Mouse (Mus musculus) embryonic facial prominence, embryonic 11.5 days (tissue): ENCODE data around the gene Taf10. TPM values are rescaled to one million over a fixed set of nuclear protein-coding genes. Genes with fewer than 3 reads are reported as not detected.

Experiments used
- ATAC-seq: fragments of 200-750 bp; cut with Nextera tagmentation; replicated peaks from 2 replicates; pipeline ENCODE4 v1.8.0; 2017; ENCODE audit warnings: low read depth; ENCODE audit not compliant: insufficient number of reproducible peaks, low FRiP score, low TSS enrichment
- DNase-seq: peaks from one replicate; pipeline ENCODE4 v3.0.0-alpha.2; 2015; ENCODE audit warnings: low spot score
- H3K27ac ChIP-seq: fragments of 300-500 bp; sonication (generic); replicated peaks from 2 replicates; pipeline ENCODE4 v1.5.1; 2014; ENCODE audit warnings: mild to moderate bottlenecking, low read depth, low read length, control low read depth
- H3K27me3 ChIP-seq: fragments of 300-500 bp; sonication (generic); 2 replicates; pipeline ENCODE4 v1.6.1; 2014; ENCODE audit warnings: mild to moderate bottlenecking, low read length, moderate library complexity, mixed read lengths; ENCODE audit not compliant: control insufficient read depth, insufficient read depth
- H3K36me3 ChIP-seq: fragments of 300-500 bp; sonication (generic); replicated peaks from 2 replicates; pipeline ENCODE4 v1.6.1; 2014; ENCODE audit warnings: low read depth, mild to moderate bottlenecking, low read length, moderate library complexity, mixed read lengths; ENCODE audit not compliant: control insufficient read depth, insufficient read depth
- H3K4me1 ChIP-seq: fragments of 300-500 bp; sonication (generic); 2 replicates; pipeline ENCODE4 v1.6.1; 2014; ENCODE audit warnings: low read length, mixed read lengths; ENCODE audit not compliant: control insufficient read depth, insufficient read depth
- H3K4me2 ChIP-seq: fragments of 300-500 bp; sonication (generic); 2 replicates; pipeline ENCODE4 v1.6.1; 2014; ENCODE audit warnings: low read depth, mild to moderate bottlenecking, control low read depth, low read length, moderate library complexity
- H3K4me3 ChIP-seq: fragments of 300-500 bp; sonication (generic); 2 replicates; pipeline ENCODE4 v1.5.1; 2014; ENCODE audit warnings: low read depth, low read length, control low read depth
- H3K9ac ChIP-seq: fragments of 300-500 bp; sonication (generic); replicated peaks from 2 replicates; pipeline ENCODE4 v1.6.1; 2014; ENCODE audit warnings: mild to moderate bottlenecking, control low read depth, low read length
- H3K9me3 ChIP-seq: fragments of 300-500 bp; sonication (generic); replicated peaks from 2 replicates; pipeline ENCODE4 v1.6.1; 2016; ENCODE audit warnings: mild to moderate bottlenecking, low read length, inconsistent platforms, mixed read lengths; ENCODE audit not compliant: control insufficient read depth
- WGBS: fragments of 180-500 bp; shearing (Covaris S2); extraction: QIAGEN DNeasy Blood & Tissue Kit; methylation state at CpG from one replicate; pipeline ENCODE4 v1.1.7; 2014; 5-methylcytosine and 5-hydroxymethylcytosine counted together
- polyA plus RNA-seq: library from polyadenylated mRNA; unstranded; fragments of >200 nt; fragmentation: Nextera tagmentation; extraction: Ambion mirVana; gene quantifications from 2 replicates; pipeline ENCODE4 v1.2.1, GENCODE M21; 2014

Taf10 gene
- polyA plus RNA-seq, 1 experiment from 2014 or later, result 168 TPM

DNA sequence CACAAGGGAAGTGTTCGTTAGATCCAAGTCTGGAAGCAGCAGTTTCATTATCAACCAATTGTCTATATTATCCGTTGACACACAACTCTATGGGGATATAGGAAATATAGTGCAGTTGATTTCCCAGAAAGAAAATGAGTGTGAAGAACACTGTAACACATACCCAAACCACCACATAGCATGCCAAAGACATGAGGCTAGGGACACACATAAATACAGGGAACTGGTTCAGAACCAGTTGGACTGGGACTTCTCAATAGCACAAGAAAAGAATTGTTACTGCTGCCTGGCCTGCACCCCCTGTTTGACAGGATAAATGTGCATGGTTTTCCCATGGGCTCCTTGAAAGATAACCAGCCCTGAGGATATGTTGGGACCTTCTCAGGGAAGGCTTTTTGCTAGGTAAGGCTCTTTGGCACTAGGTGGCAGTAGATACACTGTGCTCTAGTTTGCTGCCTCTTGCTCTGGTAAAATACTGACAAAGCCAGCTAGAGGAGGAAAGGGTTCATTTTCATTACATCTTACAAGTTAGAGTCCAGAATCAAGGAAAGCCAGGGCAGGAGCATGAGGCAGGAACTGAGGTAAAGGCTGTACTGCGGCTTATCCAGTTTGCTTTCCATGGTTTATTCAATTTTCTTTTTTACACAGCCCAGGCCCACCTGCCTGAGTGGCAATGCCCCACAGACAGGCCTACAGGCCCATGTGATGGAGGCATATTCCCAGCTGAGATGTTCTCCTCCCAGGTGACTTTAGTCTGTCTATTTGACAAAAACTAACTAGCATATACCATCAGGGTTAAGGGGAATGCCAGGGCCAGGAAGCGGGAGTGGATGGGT, 17.8 kb downstream of the Taf10 start:
- H3K4me2 ChIP-seq, result no peak overlapping the region
- no peaks in the 10 kb centered on the region for H3K36me3 ChIP-seq
- no peak overlapping the region for H3K27ac ChIP-seq
- H3K9me3 ChIP-seq, result no peaks in the 10 kb centered on the region
- 77% methylated on average over 4 of the region's 4 CpGs for WGBS
- DNase-seq, result peak; percentile 78
- no peak overlapping the region for H3K4me3 ChIP-seq
- no peaks in the 10 kb centered on the region for H3K27me3 ChIP-seq
- no peaks in the 10 kb centered on the region for H3K4me1 ChIP-seq
- peak; percentile 60; the same call in 1 of the 2 replicates for ATAC-seq
- H3K9ac ChIP-seq, result no peak overlapping the region

DNA sequence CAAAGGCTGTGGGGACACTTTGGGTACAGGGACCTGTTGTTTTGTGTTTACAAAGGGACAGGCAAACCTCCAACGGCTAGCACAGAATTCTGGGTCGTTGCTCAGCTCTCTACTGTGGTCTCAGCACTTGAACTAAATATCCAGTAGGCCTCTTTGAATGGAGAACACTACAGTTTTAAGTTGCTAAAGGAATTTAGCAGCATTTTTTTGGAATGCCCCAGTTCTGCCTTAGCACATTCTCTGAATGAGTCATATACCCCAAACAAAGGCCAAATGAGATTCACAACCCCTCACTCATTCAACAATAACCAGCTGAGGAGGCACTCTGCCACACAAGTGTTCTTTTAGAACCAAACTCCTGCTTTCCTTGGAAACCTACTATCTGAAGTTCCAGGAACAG, 22.2 kb downstream of the Taf10 start:
- no peak overlapping the region for H3K4me2 ChIP-seq
- H3K27ac ChIP-seq, result no peak overlapping the region
- no peaks in the 10 kb centered on the region for H3K4me1 ChIP-seq
- 79% methylated on average over 2 of the region's 2 CpGs for WGBS
- DNase-seq, result no peak
- no peaks in the 10 kb centered on the region for H3K9me3 ChIP-seq
- H3K36me3 ChIP-seq, result no peaks in the 10 kb centered on the region
- H3K9ac ChIP-seq, result no peak overlapping the region
- no peak overlapping the region for H3K4me3 ChIP-seq
- no peaks in the 10 kb centered on the region for H3K27me3 ChIP-seq
- no peak for ATAC-seq

DNA sequence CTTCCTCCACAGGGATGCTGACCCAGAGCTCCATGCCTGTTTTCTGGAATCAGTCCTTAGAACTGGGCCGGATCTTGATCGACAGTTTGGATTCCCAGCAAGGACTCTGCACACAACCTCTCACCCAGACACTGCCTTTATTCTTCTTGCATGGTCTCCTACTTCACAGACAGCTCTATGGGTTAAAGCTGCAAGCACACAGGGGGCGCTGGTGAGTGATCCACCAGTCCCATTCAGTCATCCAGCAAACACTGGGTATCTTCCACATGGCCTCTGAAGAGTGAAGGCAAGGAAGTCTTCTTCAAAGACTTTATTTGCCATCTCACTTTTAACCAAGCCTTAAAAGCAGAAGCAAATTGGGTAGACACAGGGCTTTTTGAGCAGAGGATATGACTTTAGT, 28.8 kb downstream of the Taf10 start:
- Histone ChIP-seq H3K4me2 (no peak overlapping the region), H3K27me3 (no peaks in the 10 kb centered on the region), H3K9me3 (no peaks in the 10 kb centered on the region), H3K27ac (no peak overlapping the region), H3K36me3 (no peaks in the 10 kb centered on the region), H3K4me3 (no peak overlapping the region), H3K4me1 (no peaks in the 10 kb centered on the region), H3K9ac (no peak overlapping the region)
- WGBS, result 55% methylated on average over 3 of the region's 3 CpGs
- no peak for ATAC-seq
- DNase-seq, result no peak

DNA sequence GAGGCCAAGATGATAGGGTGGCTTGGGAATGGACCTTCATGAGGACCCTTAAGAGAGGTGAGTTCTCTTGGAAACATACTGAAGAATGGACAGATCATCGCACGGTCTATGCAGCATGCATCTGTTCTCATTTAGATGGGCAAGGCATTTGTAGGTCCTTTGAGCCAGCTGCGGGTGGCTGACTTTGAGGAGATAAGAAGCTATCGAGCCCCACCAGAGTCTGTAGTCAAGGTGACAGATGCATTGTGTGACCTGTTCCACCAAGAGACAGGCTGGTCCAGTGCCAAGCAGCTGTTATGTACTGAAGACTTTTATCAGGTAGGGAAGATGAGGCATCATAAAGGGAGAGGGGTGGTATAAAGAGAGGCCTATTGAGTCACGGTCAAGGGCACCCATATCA, 35.4 kb downstream of the Taf10 start:
- ATAC-seq (no peak), DNase-seq (no peak)
- Histone ChIP-seq H3K27ac (no peak overlapping the region), H3K4me2 (no peak overlapping the region), H3K4me3 (no peak overlapping the region), H3K27me3 (no peaks in the 10 kb centered on the region), H3K9ac (no peak overlapping the region), H3K4me1 (no peaks in the 10 kb centered on the region), H3K36me3 (no peaks in the 10 kb centered on the region), H3K9me3 (no peaks in the 10 kb centered on the region)
- 92% methylated on average over 5 of the region's 5 CpGs for WGBS

DNA sequence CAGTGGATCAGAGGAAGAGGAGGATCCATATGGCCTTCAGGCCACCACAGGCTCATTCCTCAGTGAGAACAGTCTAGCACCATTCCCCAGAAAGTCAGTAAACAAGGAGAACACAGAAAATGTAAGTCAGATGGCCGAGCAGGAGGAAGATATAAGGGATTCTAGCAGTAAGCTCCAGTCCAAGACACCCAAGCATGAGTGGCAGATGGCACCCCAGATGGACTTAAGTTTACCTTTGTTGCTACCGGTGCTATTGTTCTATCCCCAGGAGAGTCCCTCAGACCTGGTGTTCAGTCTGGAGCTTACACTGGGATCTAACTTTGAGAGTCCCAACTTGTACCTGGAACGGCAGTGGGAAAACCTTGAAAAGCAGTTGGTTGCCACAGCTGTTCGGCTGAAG, 40.3 kb downstream of the Taf10 start:
- no peak overlapping the region for H3K9ac ChIP-seq
- H3K27me3 ChIP-seq, result no peaks in the 10 kb centered on the region
- H3K4me3 ChIP-seq, result no peak overlapping the region
- 89% methylated on average over 4 of the region's 4 CpGs for WGBS
- no peaks in the 10 kb centered on the region for H3K36me3 ChIP-seq
- no peak overlapping the region for H3K27ac ChIP-seq
- no peaks in the 10 kb centered on the region for H3K9me3 ChIP-seq
- no peak for ATAC-seq
- DNase-seq, result no peak
- H3K4me1 ChIP-seq, result no peaks in the 10 kb centered on the region
- H3K4me2 ChIP-seq, result no peak overlapping the region

DNA sequence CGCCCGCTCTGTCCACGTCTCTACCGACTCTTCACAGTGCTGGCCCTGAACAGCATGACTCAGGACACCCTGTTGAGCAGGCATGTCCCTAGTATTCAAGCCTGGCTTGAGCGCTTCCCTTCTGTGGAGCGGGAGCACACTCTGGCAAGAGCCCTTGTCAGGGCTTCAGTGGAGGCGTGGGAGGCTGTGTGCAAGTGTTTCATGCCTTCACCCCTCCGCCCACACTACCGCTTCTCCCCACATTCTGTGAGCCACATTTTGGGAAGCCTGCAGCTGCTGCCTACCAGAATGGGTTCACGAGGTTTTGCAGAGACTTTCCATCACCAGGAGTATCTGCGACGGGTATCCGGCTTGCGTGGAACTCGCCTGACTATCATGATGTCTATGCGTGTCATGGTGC, 41.0 kb downstream of the Taf10 start:
- no peaks in the 10 kb centered on the region for H3K9me3 ChIP-seq
- no peak for DNase-seq
- H3K27me3 ChIP-seq, result no peaks in the 10 kb centered on the region
- H3K4me1 ChIP-seq, result no peaks in the 10 kb centered on the region
- H3K36me3 ChIP-seq, result no peaks in the 10 kb centered on the region
- WGBS, result 86% methylated on average over 16 of the region's 16 CpGs
- no peak overlapping the region for H3K4me2 ChIP-seq
- no peak overlapping the region for H3K9ac ChIP-seq
- no peak overlapping the region for H3K27ac ChIP-seq
- ATAC-seq, result no peak
- H3K4me3 ChIP-seq, result no peak overlapping the region

DNA sequence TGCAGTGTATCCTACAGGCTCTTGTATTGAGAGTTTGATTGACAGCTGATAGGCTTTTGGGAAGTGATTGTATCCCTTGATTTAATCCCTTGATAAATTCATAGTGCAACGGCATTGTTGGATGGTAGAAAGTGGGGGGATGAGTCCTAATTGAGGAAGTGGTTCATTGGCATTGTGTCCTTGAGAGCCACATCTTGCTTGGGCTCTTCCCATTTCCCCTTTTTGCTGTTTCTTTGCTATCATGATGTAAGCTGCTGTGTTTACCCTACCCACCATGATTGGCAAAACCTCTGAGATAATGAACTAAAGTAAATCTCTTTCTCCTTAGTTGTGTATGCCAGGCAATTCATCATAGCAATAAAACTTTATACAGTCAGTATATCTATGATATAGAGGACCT, 53.3 kb downstream of the Taf10 start:
- Histone ChIP-seq H3K9ac (no peak overlapping the region), H3K4me3 (no peak overlapping the region), H3K27me3 (no peaks in the 10 kb centered on the region), H3K9me3 (no peaks in the 10 kb centered on the region), H3K4me1 (no peaks in the 10 kb centered on the region), H3K4me2 (no peak overlapping the region), H3K27ac (no peak overlapping the region), H3K36me3 (no peaks in the 10 kb centered on the region)
- WGBS, result 67% methylated on average over 1 of the region's 1 CpGs
- ATAC-seq (no peak), DNase-seq (no peak)
